Mouse (Mus musculus) forebrain, embryonic 10.5 days (tissue): ENCODE data around the gene Atp2b2. TPM values are rescaled to one million over a fixed set of nuclear protein-coding genes. Genes with fewer than 3 reads are reported as not detected.

Source experiments
- DNase-seq: peaks from one replicate; pipeline ENCODE4 v3.0.0-alpha.2; 2017; ENCODE audit warnings: low spot score; ENCODE audit errors: extremely low spot score
- H3K27ac ChIP-seq: fragments of 300-500 bp; sonication (generic); 2 replicates; pipeline ENCODE4 v1.5.1; 2016; ENCODE audit warnings: mild to moderate bottlenecking
- H3K27me3 ChIP-seq: fragments of 300-500 bp; sonication (generic); 2 replicates; pipeline ENCODE4 v1.6.1; 2016; ENCODE audit warnings: mild to moderate bottlenecking; ENCODE audit not compliant: poor library complexity, severe bottlenecking
- H3K36me3 ChIP-seq: fragments of 300-500 bp; sonication (generic); replicated peaks from 2 replicates; pipeline ENCODE4 v1.6.1; 2016; ENCODE audit warnings: mild to moderate bottlenecking, moderate library complexity
- H3K4me1 ChIP-seq: fragments of 300-500 bp; sonication (generic); 2 replicates; pipeline ENCODE4 v1.6.1; 2016
- H3K4me3 ChIP-seq: fragments of 300-500 bp; sonication (generic); 2 replicates; pipeline ENCODE4 v1.5.1; 2016; ENCODE audit warnings: mild to moderate bottlenecking, moderate library complexity
- H3K9me3 ChIP-seq: fragments of 300-500 bp; sonication (generic); 2 replicates; pipeline ENCODE4 v1.6.1; 2016; ENCODE audit warnings: mild to moderate bottlenecking, moderate library complexity
- WGBS: fragments of 180-500 bp; shearing (Covaris S2); methylation state at CpG from one replicate; pipeline ENCODE4 v1.1.7; 2016; 5-methylcytosine and 5-hydroxymethylcytosine counted together
- polyA plus RNA-seq: library from polyadenylated mRNA; unstranded; fragments of >200 nt; fragmentation: Nextera tagmentation; extraction: Ambion mirVana; gene quantifications from 2 replicates; pipeline ENCODE4 v1.2.1, GENCODE M21; 2016

The Atp2b2 gene
- polyA plus RNA-seq, 1 experiment from 2014 or later = 1.4 TPM

- WGBS = 77% methylated on average over 7 of the region's 7 CpGs
- Histone ChIP-seq H3K4me3 (no peak overlapping the region), H3K27ac (no peak overlapping the region), H3K4me1 (no peaks in the 10 kb centered on the region), H3K9me3 (no peaks in the 10 kb centered on the region), H3K27me3 (no peaks in the 10 kb centered on the region), H3K36me3 (no peaks in the 10 kb centered on the region)
- DNase-seq = no peak
Observed at GRCm38 (mm10) chr6:113778229-113778753, 264.1 kb downstream of the Atp2b2 start.

- Histone ChIP-seq H3K4me3 (no peak overlapping the region), H3K36me3 (no peaks in the 10 kb centered on the region), H3K4me1 (no peaks in the 10 kb centered on the region), H3K27me3 (no peaks in the 10 kb centered on the region), H3K9me3 (no peaks in the 10 kb centered on the region), H3K27ac (no peak overlapping the region)
- DNase-seq = no peak
- WGBS = 84% methylated on average over 11 of the region's 11 CpGs
Observed at GRCm38 (mm10) chr6:113768804-113769203, 273.6 kb downstream of the Atp2b2 start.

- H3K4me3 ChIP-seq = no peak overlapping the region
- H3K27ac ChIP-seq = no peak overlapping the region
- DNase-seq = peak; percentile 69
- no peaks in the 10 kb centered on the region for H3K4me1 ChIP-seq
- no peaks in the 10 kb centered on the region for H3K36me3 ChIP-seq
- H3K27me3 ChIP-seq = no peaks in the 10 kb centered on the region
- no peaks in the 10 kb centered on the region for H3K9me3 ChIP-seq
- WGBS = 24% methylated on average over 7 of the region's 7 CpGs
Observed at GRCm38 (mm10) chr6:113761644-113762043, 280.8 kb downstream of the Atp2b2 start.

- Histone ChIP-seq H3K27ac (no peak overlapping the region), H3K36me3 (no peaks in the 10 kb centered on the region), H3K9me3 (no peaks in the 10 kb centered on the region), H3K27me3 (peaks cover 29% of the 10 kb centered on the region), H3K4me1 (peaks cover 13% of the 10 kb centered on the region), H3K4me3 (no peak overlapping the region)
- WGBS = 57% methylated on average over 17 of the region's 17 CpGs
- DNase-seq = no peak
Observed at GRCm38 (mm10) chr6:113749119-113749685, 293.2 kb downstream of the Atp2b2 start.

GRCm38 (mm10) chr6:113748351-113748750, 294.1 kb downstream of the Atp2b2 start:
- Histone ChIP-seq H3K36me3 (no peaks in the 10 kb centered on the region), H3K4me3 (peak overlapping the region; percentile 29; the same call in 1 of the 2 replicates), H3K4me1 (peaks cover 13% of the 10 kb centered on the region), H3K9me3 (no peaks in the 10 kb centered on the region), H3K27ac (peak overlapping the region; percentile 52; the same call in 1 of the 2 replicates), H3K27me3 (peaks cover 29% of the 10 kb centered on the region)
- no peak for DNase-seq
- 39% methylated on average over 26 of the region's 26 CpGs for WGBS

- Histone ChIP-seq H3K36me3 (no peaks in the 10 kb centered on the region), H3K4me3 (no peak overlapping the region), H3K9me3 (no peaks in the 10 kb centered on the region), H3K27ac (no peak overlapping the region), H3K4me1 (peaks cover 13% of the 10 kb centered on the region), H3K27me3 (peaks cover 29% of the 10 kb centered on the region)
- no peak for DNase-seq
- WGBS = 92% methylated on average over 14 of the region's 14 CpGs
Observed at GRCm38 (mm10) chr6:113747284-113747683, 295.1 kb downstream of the Atp2b2 start.

GRCm38 (mm10) chr6:113745117-113745516, 297.3 kb downstream of the Atp2b2 start:
- DNase-seq = no peak
- Histone ChIP-seq H3K4me1 (peaks cover 19% of the 10 kb centered on the region), H3K4me3 (no peak overlapping the region), H3K9me3 (no peaks in the 10 kb centered on the region), H3K36me3 (no peaks in the 10 kb centered on the region), H3K27me3 (peaks cover 25% of the 10 kb centered on the region), H3K27ac (no peak overlapping the region)

GRCm38 (mm10) chr6:113743111-113743510, 299.3 kb downstream of the Atp2b2 start:
- no peak for DNase-seq
- Histone ChIP-seq H3K9me3 (no peaks in the 10 kb centered on the region), H3K27ac (no peak overlapping the region), H3K36me3 (peaks cover 6% of the 10 kb centered on the region), H3K4me3 (no peak overlapping the region), H3K4me1 (peaks cover 17% of the 10 kb centered on the region), H3K27me3 (peaks cover 6% of the 10 kb centered on the region)
- 42% methylated on average over 1 of the region's 1 CpGs for WGBS

- DNase-seq = no peak
- no peaks in the 10 kb centered on the region for H3K9me3 ChIP-seq
- H3K4me3 ChIP-seq = no peak overlapping the region
- 94% methylated on average over 1 of the region's 1 CpGs for WGBS
- H3K36me3 ChIP-seq = peaks cover 14% of the 10 kb centered on the region
- H3K27me3 ChIP-seq = peaks cover 2% of the 10 kb centered on the region
- H3K27ac ChIP-seq = no peak overlapping the region
- H3K4me1 ChIP-seq = peaks cover 17% of the 10 kb centered on the region
Observed at GRCm38 (mm10) chr6:113742321-113742720, 300.1 kb downstream of the Atp2b2 start.

GRCm38 (mm10) chr6:113741425-113741824, 301.0 kb downstream of the Atp2b2 start:
- Histone ChIP-seq H3K27ac (no peak overlapping the region), H3K4me1 (peaks cover 17% of the 10 kb centered on the region), H3K4me3 (no peak overlapping the region), H3K36me3 (peaks cover 23% of the 10 kb centered on the region), H3K27me3 (no peaks in the 10 kb centered on the region), H3K9me3 (no peaks in the 10 kb centered on the region)
- DNase-seq = no peak
- 69% methylated on average over 2 of the region's 2 CpGs for WGBS

- 7% methylated on average over 41 of the region's 41 CpGs for WGBS
- no peaks in the 10 kb centered on the region for H3K9me3 ChIP-seq
- peaks cover 32% of the 10 kb centered on the region for H3K36me3 ChIP-seq
- peak within 1 kb of the TSS; percentile 90 for H3K27ac ChIP-seq
- H3K4me1 ChIP-seq = peaks cover 17% of the 10 kb centered on the region
- no peaks in the 10 kb centered on the region for H3K27me3 ChIP-seq
- peak within 1 kb of the TSS; percentile 93 for H3K4me3 ChIP-seq
- peak; percentile 91 for DNase-seq
Observed at GRCm38 (mm10) chr6:113740236-113741217, 301.9 kb downstream of the Atp2b2 start, which contains the start of gene Sec13. Gene Sec13, minus strand, starts transcription at chr6:113740743.

GRCm38 (mm10) chr6:113737318-113738046, 304.9 kb downstream of the Atp2b2 start:
- WGBS = 92% methylated on average over 9 of the region's 9 CpGs
- Histone ChIP-seq H3K27ac (no peak overlapping the region), H3K36me3 (peaks cover 62% of the 10 kb centered on the region), H3K27me3 (no peaks in the 10 kb centered on the region), H3K9me3 (no peaks in the 10 kb centered on the region), H3K4me3 (no peak overlapping the region), H3K4me1 (peaks cover 17% of the 10 kb centered on the region)
- DNase-seq = no peak
